Mouse (Mus musculus): ENCODE results near the gene Zbtb22. TPM values are rescaled to one million over a fixed set of nuclear protein-coding genes. Genes with fewer than 3 reads are reported as not detected.

The Zbtb22 gene
- polyA plus RNA-seq, 1 experiment from 2014 or later = 11.1 TPM

- peak overlapping the region; percentile 95 for H3K9ac ChIP-seq (ENCODE audit: low read depth, low read length)
- no peaks in the 10 kb centered on the region for H3K9me3 ChIP-seq (ENCODE audit: control insufficient read depth, low read length)
- peaks cover 39% of the 10 kb centered on the region for H3K4me1 ChIP-seq (ENCODE audit: control insufficient read depth, insufficient read depth, low read length)
- H3K4me3 ChIP-seq (ENCODE audit: low read length) = peak overlapping the region; percentile 80
- peaks cover 46% of the 10 kb centered on the region for H3K36me3 ChIP-seq (ENCODE audit: control insufficient read depth, insufficient read depth, low read length)
- H3K27me3 ChIP-seq (ENCODE audit: control insufficient read depth, insufficient read depth, low read length) = no peaks in the 10 kb centered on the region
- ATAC-seq (ENCODE audit: low FRiP score, low TSS enrichment) = no peak
- H3K27ac ChIP-seq (ENCODE audit: low read depth, low read length) = peak overlapping the region; percentile 91; the same call in 1 of the 2 replicates
- WGBS = 47% methylated on average over 5 of the region's 5 CpGs
- peak overlapping the region; percentile 89 for H3K4me2 ChIP-seq (replicated peaks; ENCODE audit: low read depth, low read length)
Observed at GRCm38 (mm10) chr17:33953961-33954565, 38.4 kb downstream of the Zbtb22 start.

GRCm38 (mm10) chr17:33954646-33955554 is 39.2 kb downstream of the Zbtb22 start:
- Histone ChIP-seq H3K4me3 (ENCODE audit: low read length) (peak overlapping the region; percentile 80), H3K27ac (ENCODE audit: low read depth, low read length) (peak overlapping the region; percentile 91), H3K27me3 (ENCODE audit: control insufficient read depth, insufficient read depth, low read length) (no peaks in the 10 kb centered on the region), H3K9me3 (ENCODE audit: control insufficient read depth, low read length) (no peaks in the 10 kb centered on the region), H3K36me3 (ENCODE audit: control insufficient read depth, insufficient read depth, low read length) (peaks cover 47% of the 10 kb centered on the region), H3K4me2 (replicated peaks; ENCODE audit: low read depth, low read length) (peak overlapping the region; percentile 89), H3K9ac (ENCODE audit: low read depth, low read length) (peak overlapping the region; percentile 95), H3K4me1 (ENCODE audit: control insufficient read depth, insufficient read depth, low read length) (peaks cover 39% of the 10 kb centered on the region)
- under 1% methylated on average over 33 of the region's 33 CpGs for WGBS
- peak; percentile 10 for ATAC-seq (ENCODE audit: low FRiP score, low TSS enrichment)

GRCm38 (mm10) chr17:33955555-33956214 is 40.0 kb downstream of the Zbtb22 start, which contains the start of the genes Vps52 and Rps18:
Gene Vps52 (plus strand): TSS chr17:33955812.
Gene Rps18 (minus strand): TSS chr17:33956001.
- peaks cover 33% of the 10 kb centered on the region for H3K4me1 ChIP-seq (ENCODE audit: control insufficient read depth, insufficient read depth, low read length)
- WGBS = under 1% methylated on average over 50 of the region's 50 CpGs

GRCm38 (mm10) chr17:33956336-33956735 is 40.6 kb downstream of the Zbtb22 start:
- H3K4me1 ChIP-seq (ENCODE audit: control insufficient read depth, insufficient read depth, low read length) = peaks cover 28% of the 10 kb centered on the region
- H3K4me3 ChIP-seq (ENCODE audit: low read length) = peak overlapping the region; percentile 80
- no peaks in the 10 kb centered on the region for H3K27me3 ChIP-seq (ENCODE audit: control insufficient read depth, insufficient read depth, low read length)
- H3K36me3 ChIP-seq (ENCODE audit: control insufficient read depth, insufficient read depth, low read length) = peaks cover 54% of the 10 kb centered on the region
- H3K4me2 ChIP-seq (replicated peaks; ENCODE audit: low read depth, low read length) = peak overlapping the region; percentile 87
- H3K9me3 ChIP-seq (ENCODE audit: control insufficient read depth, low read length) = no peaks in the 10 kb centered on the region
- no peak for ATAC-seq (ENCODE audit: low FRiP score, low TSS enrichment)
- peak overlapping the region; percentile 88; the same call in 1 of the 2 replicates for H3K27ac ChIP-seq (ENCODE audit: low read depth, low read length)
- WGBS = 8% methylated on average over 10 of the region's 10 CpGs
- peak overlapping the region; percentile 79 for H3K9ac ChIP-seq (ENCODE audit: low read depth, low read length)

More at GRCm38 (mm10) chr17:33955555-33956214, 40.0 kb downstream of the Zbtb22 start, which contains the start of the genes Vps52 and Rps18:
- Histone ChIP-seq H3K4me2 (replicated peaks; ENCODE audit: low read depth, low read length) (peak within 1 kb of the TSS; percentile 89), H3K9ac (ENCODE audit: low read depth, low read length) (peak within 1 kb of the TSS; percentile 95), H3K4me3 (ENCODE audit: low read length) (peak within 1 kb of the TSS; percentile 80), H3K9me3 (ENCODE audit: control insufficient read depth, low read length) (no peaks in the 10 kb centered on the region), H3K27ac (ENCODE audit: low read depth, low read length) (peak within 1 kb of the TSS; percentile 91), H3K27me3 (ENCODE audit: control insufficient read depth, insufficient read depth, low read length) (no peaks in the 10 kb centered on the region), H3K36me3 (ENCODE audit: control insufficient read depth, insufficient read depth, low read length) (peaks cover 48% of the 10 kb centered on the region)
- peak; percentile 82 for ATAC-seq (ENCODE audit: low FRiP score, low TSS enrichment)

GRCm38 (mm10) chr17:33957493-33957892 is 41.8 kb downstream of the Zbtb22 start:
- H3K4me3 ChIP-seq (ENCODE audit: low read length) = no peak overlapping the region
- no peak overlapping the region for H3K9ac ChIP-seq (ENCODE audit: low read depth, low read length)
- WGBS = 89% methylated on average over 6 of the region's 6 CpGs
- peaks cover 23% of the 10 kb centered on the region for H3K4me1 ChIP-seq (ENCODE audit: control insufficient read depth, insufficient read depth, low read length)
- no peaks in the 10 kb centered on the region for H3K27me3 ChIP-seq (ENCODE audit: control insufficient read depth, insufficient read depth, low read length)
- peaks cover 49% of the 10 kb centered on the region for H3K36me3 ChIP-seq (ENCODE audit: control insufficient read depth, insufficient read depth, low read length)
- no peak for ATAC-seq (ENCODE audit: low FRiP score, low TSS enrichment)
- no peak overlapping the region for H3K4me2 ChIP-seq (replicated peaks; ENCODE audit: low read depth, low read length)
- no peaks in the 10 kb centered on the region for H3K9me3 ChIP-seq (ENCODE audit: control insufficient read depth, low read length)
- no peak overlapping the region for H3K27ac ChIP-seq (ENCODE audit: low read depth, low read length)

GRCm38 (mm10) chr17:33958451-33958850 is 42.7 kb downstream of the Zbtb22 start:
- no peak for ATAC-seq (ENCODE audit: low FRiP score, low TSS enrichment)
- Histone ChIP-seq H3K4me2 (replicated peaks; ENCODE audit: low read depth, low read length) (no peak overlapping the region), H3K27me3 (ENCODE audit: control insufficient read depth, insufficient read depth, low read length) (no peaks in the 10 kb centered on the region), H3K27ac (ENCODE audit: low read depth, low read length) (no peak overlapping the region), H3K9me3 (ENCODE audit: control insufficient read depth, low read length) (no peaks in the 10 kb centered on the region), H3K36me3 (ENCODE audit: control insufficient read depth, insufficient read depth, low read length) (peaks cover 49% of the 10 kb centered on the region), H3K4me3 (ENCODE audit: low read length) (no peak overlapping the region), H3K4me1 (ENCODE audit: control insufficient read depth, insufficient read depth, low read length) (peaks cover 13% of the 10 kb centered on the region), H3K9ac (ENCODE audit: low read depth, low read length) (no peak overlapping the region)
- 96% methylated on average over 11 of the region's 11 CpGs for WGBS

GRCm38 (mm10) chr17:33959135-33959534 is 43.4 kb downstream of the Zbtb22 start:
- H3K4me1 ChIP-seq (ENCODE audit: control insufficient read depth, insufficient read depth, low read length) = peaks cover 6% of the 10 kb centered on the region
- H3K27me3 ChIP-seq (ENCODE audit: control insufficient read depth, insufficient read depth, low read length) = no peaks in the 10 kb centered on the region
- ATAC-seq (ENCODE audit: low FRiP score, low TSS enrichment) = no peak
- WGBS = 97% methylated on average over 13 of the region's 13 CpGs
- no peak overlapping the region for H3K9ac ChIP-seq (ENCODE audit: low read depth, low read length)
- no peak overlapping the region for H3K4me3 ChIP-seq (ENCODE audit: low read length)
- H3K9me3 ChIP-seq (ENCODE audit: control insufficient read depth, low read length) = no peaks in the 10 kb centered on the region
- H3K36me3 ChIP-seq (ENCODE audit: control insufficient read depth, insufficient read depth, low read length) = peaks cover 46% of the 10 kb centered on the region
- no peak overlapping the region for H3K27ac ChIP-seq (ENCODE audit: low read depth, low read length)
- H3K4me2 ChIP-seq (replicated peaks; ENCODE audit: low read depth, low read length) = no peak overlapping the region

GRCm38 (mm10) chr17:33959948-33960347 is 44.2 kb downstream of the Zbtb22 start:
- no peaks in the 10 kb centered on the region for H3K9me3 ChIP-seq (ENCODE audit: control insufficient read depth, low read length)
- 92% methylated on average over 15 of the region's 15 CpGs for WGBS
- no peak overlapping the region for H3K4me3 ChIP-seq (ENCODE audit: low read length)
- peaks cover 4% of the 10 kb centered on the region; the same call in 1 of the 2 replicates for H3K4me1 ChIP-seq (ENCODE audit: control insufficient read depth, insufficient read depth, low read length)
- no peak for ATAC-seq (ENCODE audit: low FRiP score, low TSS enrichment)
- H3K27me3 ChIP-seq (ENCODE audit: control insufficient read depth, insufficient read depth, low read length) = no peaks in the 10 kb centered on the region
- no peak overlapping the region for H3K4me2 ChIP-seq (replicated peaks; ENCODE audit: low read depth, low read length)
- no peak overlapping the region for H3K9ac ChIP-seq (ENCODE audit: low read depth, low read length)
- no peak overlapping the region for H3K27ac ChIP-seq (ENCODE audit: low read depth, low read length)
- peaks cover 40% of the 10 kb centered on the region for H3K36me3 ChIP-seq (ENCODE audit: control insufficient read depth, insufficient read depth, low read length)
